Mouse (Mus musculus): ENCODE measurements around the gene Ctdsp2. TPM values are rescaled to one million over a fixed set of nuclear protein-coding genes. Genes with fewer than 3 reads are reported as not detected.

Ctdsp2 gene
- polyA plus RNA-seq, 1 experiment = 2.2 TPM

DNA sequence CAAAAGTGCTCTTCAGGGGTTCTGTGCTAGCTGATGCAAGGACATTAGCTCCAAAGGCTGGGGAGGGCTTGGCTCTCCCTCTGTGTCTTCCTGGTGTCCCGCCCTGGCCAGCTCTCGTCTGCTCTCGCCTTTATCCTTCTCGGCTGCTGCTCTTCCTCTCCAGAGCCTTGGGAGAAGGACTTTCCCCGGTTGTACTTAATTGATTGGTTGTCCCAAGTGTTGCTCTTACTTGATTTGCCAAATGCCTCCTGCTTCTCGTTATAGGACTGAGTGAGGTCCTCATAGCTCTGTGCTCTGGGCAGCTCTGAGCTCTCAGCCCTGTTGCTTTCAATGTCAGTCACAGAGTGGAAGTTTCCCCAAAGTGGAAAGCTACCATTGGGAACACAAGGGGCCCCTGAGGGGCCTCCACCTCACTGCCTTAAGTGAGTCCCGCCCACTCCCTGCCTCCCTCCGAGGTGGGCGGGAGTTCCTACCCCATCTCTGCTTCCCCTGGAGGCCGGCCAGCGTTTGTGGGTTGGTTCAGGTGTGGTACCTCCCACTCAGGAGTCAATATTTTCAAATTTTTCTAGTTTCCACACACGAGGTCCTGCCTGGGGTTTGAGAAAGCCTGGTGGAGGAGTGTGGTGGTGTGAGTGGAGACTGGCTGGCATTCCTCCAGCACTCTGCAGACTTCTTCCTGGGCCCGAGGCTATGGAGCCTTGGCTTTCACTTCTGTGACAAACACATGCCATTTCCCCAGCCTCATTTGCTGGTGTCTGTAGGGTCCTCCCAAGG lies 19.0 kb downstream of the Ctdsp2 start:
- peaks cover 3% of the 10 kb centered on the region; the same call in 1 of the 2 replicates for H3K4me1 ChIP-seq (ENCODE audit: control insufficient read depth)
- no peaks in the 10 kb centered on the region for H3K27me3 ChIP-seq (ENCODE audit: control insufficient read depth)
- TF ChIP-seq TAL1 (IDR thresholded peaks at IDR 0.05; ENCODE audit: low read length) (no peak), GATA1 (IDR thresholded peaks at IDR 0.05; ENCODE audit: low read length) (no peak)

DNA sequence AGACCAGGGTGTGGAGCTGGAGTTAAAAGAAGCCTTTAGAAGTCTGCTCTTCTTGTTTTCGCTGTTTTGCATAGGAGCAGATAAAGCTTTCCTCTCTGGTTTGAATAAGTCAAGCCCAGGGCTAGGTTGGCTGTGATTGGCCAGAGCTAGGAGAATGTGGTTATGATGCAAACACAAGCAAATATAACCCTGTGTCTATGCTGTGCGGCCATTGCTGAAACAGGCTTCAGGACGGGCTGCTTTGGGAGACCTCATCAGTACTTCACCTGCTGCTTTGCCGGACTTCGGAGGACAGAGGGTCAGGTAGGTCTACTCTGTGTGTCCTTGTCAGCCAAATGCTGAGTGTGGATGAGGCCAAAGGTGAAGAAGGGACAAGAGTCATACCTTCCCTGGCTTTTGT lies 22.0 kb downstream of the Ctdsp2 start, which contains the start of gene Avil:
Avil (plus strand) TSS at position 181 of the 400 bp plus-strand sequence.
- no peaks in the 10 kb centered on the region for H3K27me3 ChIP-seq (ENCODE audit: control insufficient read depth)
- no peaks in the 10 kb centered on the region for H3K9me3 ChIP-seq (ENCODE audit: control insufficient read depth, low read length)
- H3K4me1 ChIP-seq (ENCODE audit: control insufficient read depth) = peaks cover 3% of the 10 kb centered on the region; the same call in 1 of the 2 replicates
- H3K4me3 ChIP-seq (replicated peaks) = no peak within 1 kb of the TSS
- peaks cover 34% of the 10 kb centered on the region for H3K36me3 ChIP-seq (ENCODE audit: control insufficient read depth)
- TF ChIP-seq GATA1 (IDR thresholded peaks at IDR 0.05; ENCODE audit: low read length) = no peak
- no peak for TF ChIP-seq TAL1 (IDR thresholded peaks at IDR 0.05; ENCODE audit: low read length)

More for the DNA sequence above, 19.0 kb downstream of the Ctdsp2 start:
- no peak overlapping the region for H3K4me3 ChIP-seq (replicated peaks)
- H3K36me3 ChIP-seq (ENCODE audit: control insufficient read depth) = peaks cover 64% of the 10 kb centered on the region
- no peaks in the 10 kb centered on the region for H3K9me3 ChIP-seq (ENCODE audit: control insufficient read depth, low read length)

DNA sequence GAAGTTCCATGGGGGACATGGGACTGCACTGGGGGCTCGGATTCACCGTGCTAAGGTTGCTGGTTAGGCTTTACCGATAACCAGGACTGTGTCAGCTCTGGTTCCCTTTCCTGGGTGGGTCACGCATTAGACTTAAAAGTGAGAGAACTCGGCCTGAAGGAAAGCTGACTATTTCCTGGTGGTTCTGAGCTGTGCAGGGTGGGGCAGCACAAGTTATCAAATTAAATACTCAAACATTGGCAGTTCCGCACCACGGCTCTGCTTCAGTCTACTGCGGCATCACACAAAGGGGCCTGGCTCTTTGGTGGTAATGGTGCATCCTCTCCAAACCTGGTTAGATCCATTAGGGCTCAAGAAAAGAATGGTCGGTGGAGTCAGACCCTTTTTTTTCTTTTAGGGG lies 22.8 kb downstream of the Ctdsp2 start:
- Histone ChIP-seq H3K36me3 (ENCODE audit: control insufficient read depth) (peaks cover 26% of the 10 kb centered on the region), H3K4me1 (ENCODE audit: control insufficient read depth) (peaks cover 3% of the 10 kb centered on the region; the same call in 1 of the 2 replicates), H3K27me3 (ENCODE audit: control insufficient read depth) (no peaks in the 10 kb centered on the region), H3K9me3 (ENCODE audit: control insufficient read depth, low read length) (no peaks in the 10 kb centered on the region), H3K4me3 (replicated peaks) (no peak overlapping the region)
- TF ChIP-seq GATA1 (IDR thresholded peaks at IDR 0.05; ENCODE audit: low read length) (no peak), TAL1 (IDR thresholded peaks at IDR 0.05; ENCODE audit: low read length) (no peak)

DNA sequence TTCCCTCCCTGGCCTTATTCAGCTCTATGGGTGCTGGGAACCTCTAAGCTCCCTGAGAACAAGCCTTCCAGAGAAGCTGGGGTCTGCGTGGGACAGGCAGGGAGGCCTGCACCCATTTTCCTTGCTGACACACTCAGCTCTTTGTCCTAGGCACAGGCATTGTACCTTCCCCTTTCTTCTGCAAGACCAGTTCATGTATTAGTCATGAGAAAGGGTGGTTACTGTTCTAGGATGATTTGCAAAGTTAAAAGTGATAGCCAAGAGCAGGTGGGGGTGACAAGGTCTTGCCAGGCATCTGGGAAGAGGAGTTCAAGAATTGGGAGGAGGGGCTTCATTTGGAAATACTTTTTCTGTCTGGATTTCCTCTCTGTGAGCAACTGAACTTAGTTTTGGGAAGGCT lies 23.5 kb downstream of the Ctdsp2 start:
- H3K4me3 ChIP-seq (replicated peaks) = no peak overlapping the region
- TF ChIP-seq GATA1 (IDR thresholded peaks at IDR 0.05; ENCODE audit: low read length) (no peak), TAL1 (IDR thresholded peaks at IDR 0.05; ENCODE audit: low read length) (no peak)
- H3K4me1 ChIP-seq (ENCODE audit: control insufficient read depth) = peaks cover 3% of the 10 kb centered on the region; the same call in 1 of the 2 replicates

DNA sequence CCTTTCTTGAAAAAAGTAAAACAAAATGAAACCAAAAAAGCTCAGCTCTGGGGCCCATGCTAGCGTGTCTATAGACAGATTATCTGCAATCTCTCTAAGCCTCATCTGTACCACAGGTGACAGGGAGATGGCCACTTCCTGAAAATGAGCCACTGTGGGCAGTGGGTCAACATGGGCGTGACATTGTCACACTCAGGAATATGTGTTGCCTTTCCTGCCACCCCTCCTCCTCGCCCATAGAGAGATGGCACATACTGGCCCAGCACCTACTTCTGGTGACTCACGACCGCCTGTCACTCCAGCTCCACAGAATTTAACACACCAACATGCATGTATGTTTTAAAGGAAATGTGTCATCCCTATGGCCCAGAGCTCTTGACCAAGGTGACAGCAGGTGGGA lies 24.2 kb downstream of the Ctdsp2 start:
- Histone ChIP-seq H3K4me3 (replicated peaks) (no peak overlapping the region), H3K9me3 (ENCODE audit: control insufficient read depth, low read length) (no peaks in the 10 kb centered on the region), H3K27me3 (ENCODE audit: control insufficient read depth) (0 out of 2 replicates have a peak, but pooled peaks cover 2% of the 10 kb centered on the region), H3K36me3 (ENCODE audit: control insufficient read depth) (peaks cover 18% of the 10 kb centered on the region), H3K4me1 (ENCODE audit: control insufficient read depth) (no peaks in the 10 kb centered on the region)
- TF ChIP-seq GATA1 (IDR thresholded peaks at IDR 0.05; ENCODE audit: low read length) (no peak), TAL1 (IDR thresholded peaks at IDR 0.05; ENCODE audit: low read length) (no peak)

More for the DNA sequence above, 23.5 kb downstream of the Ctdsp2 start:
- Histone ChIP-seq H3K9me3 (ENCODE audit: control insufficient read depth, low read length) (no peaks in the 10 kb centered on the region), H3K27me3 (ENCODE audit: control insufficient read depth) (no peaks in the 10 kb centered on the region), H3K36me3 (ENCODE audit: control insufficient read depth) (peaks cover 25% of the 10 kb centered on the region)

DNA sequence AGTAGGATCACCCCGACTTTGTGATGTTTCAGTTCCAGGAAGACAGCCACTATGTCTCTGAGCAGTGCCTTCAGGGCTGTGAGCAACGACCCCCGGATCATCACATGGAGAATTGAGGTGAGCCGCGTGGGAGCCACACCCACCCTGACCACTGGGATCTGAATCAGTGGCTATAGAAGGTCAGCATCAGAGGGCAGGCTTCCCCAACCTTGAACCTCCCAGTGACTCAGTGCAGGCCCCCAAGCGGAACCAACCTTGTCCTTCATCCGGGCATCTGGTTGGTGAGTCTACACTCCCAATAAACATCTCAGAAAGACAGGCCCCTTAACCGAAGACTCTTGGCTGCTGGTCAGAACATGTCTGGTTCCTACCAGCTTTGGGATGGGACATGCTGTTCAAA lies 24.8 kb downstream of the Ctdsp2 start:
- Histone ChIP-seq H3K4me1 (ENCODE audit: control insufficient read depth) (no peaks in the 10 kb centered on the region), H3K4me3 (replicated peaks) (no peak overlapping the region), H3K36me3 (ENCODE audit: control insufficient read depth) (peaks cover 13% of the 10 kb centered on the region), H3K9me3 (ENCODE audit: control insufficient read depth, low read length) (no peaks in the 10 kb centered on the region), H3K27me3 (ENCODE audit: control insufficient read depth) (0 out of 2 replicates have a peak, but pooled peaks cover 2% of the 10 kb centered on the region)
- TF ChIP-seq GATA1 (IDR thresholded peaks at IDR 0.05; ENCODE audit: low read length) = no peak
- no peak for TF ChIP-seq TAL1 (IDR thresholded peaks at IDR 0.05; ENCODE audit: low read length)

DNA sequence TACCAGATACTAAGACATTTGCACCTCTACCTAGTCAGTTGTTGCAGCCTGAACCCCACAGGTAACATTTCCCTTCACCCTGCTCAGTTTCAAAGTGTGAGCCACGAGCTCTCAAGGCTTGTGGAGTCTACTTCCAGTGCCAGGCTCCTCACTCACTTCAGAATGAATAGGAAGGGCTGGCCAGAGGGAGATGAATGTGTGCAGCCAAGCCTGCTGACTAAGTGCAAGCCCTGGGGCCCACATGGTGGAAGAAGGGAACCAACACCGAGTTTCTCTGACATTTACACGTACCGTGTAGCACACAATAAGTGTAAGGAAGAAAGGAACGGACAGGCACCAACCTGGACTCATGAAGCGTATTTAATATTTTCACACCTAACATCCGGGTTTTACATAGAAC lies 25.3 kb downstream of the Ctdsp2 start:
- Histone ChIP-seq H3K9me3 (ENCODE audit: control insufficient read depth, low read length) (no peaks in the 10 kb centered on the region), H3K27me3 (ENCODE audit: control insufficient read depth) (0 out of 2 replicates have a peak, but pooled peaks cover 2% of the 10 kb centered on the region), H3K36me3 (ENCODE audit: control insufficient read depth) (peaks cover 8% of the 10 kb centered on the region), H3K4me1 (ENCODE audit: control insufficient read depth) (no peaks in the 10 kb centered on the region), H3K4me3 (replicated peaks) (no peak overlapping the region)
- TF ChIP-seq GATA1 (IDR thresholded peaks at IDR 0.05; ENCODE audit: low read length) (no peak), TAL1 (IDR thresholded peaks at IDR 0.05; ENCODE audit: low read length) (no peak)

DNA sequence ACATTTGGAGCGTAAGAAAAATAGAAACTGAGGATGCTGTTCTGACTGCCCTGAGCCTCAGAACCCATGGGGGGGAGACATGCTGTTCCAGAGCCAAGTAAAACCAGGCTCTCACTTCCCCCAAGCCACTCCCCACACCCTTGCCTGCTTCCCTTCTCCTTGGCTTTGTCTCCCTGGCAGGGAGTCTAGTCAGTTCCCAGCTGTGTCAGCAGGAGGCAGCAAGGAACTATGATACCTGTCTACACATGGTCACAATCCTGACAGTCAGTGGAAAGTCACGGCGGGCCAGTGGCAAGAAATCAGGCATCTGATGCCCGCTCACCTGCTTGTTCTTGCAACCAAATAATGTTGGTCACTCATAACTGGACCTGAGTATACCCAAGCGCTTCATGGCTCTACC lies 38.0 kb downstream of the Ctdsp2 start:
- TF ChIP-seq GATA1 (IDR thresholded peaks at IDR 0.05; ENCODE audit: low read length) (no peak), TAL1 (IDR thresholded peaks at IDR 0.05; ENCODE audit: low read length) (no peak)
- Histone ChIP-seq H3K27me3 (ENCODE audit: control insufficient read depth) (peaks cover 2% of the 10 kb centered on the region; the same call in 1 of the 2 replicates), H3K4me1 (ENCODE audit: control insufficient read depth) (no peaks in the 10 kb centered on the region)

DNA sequence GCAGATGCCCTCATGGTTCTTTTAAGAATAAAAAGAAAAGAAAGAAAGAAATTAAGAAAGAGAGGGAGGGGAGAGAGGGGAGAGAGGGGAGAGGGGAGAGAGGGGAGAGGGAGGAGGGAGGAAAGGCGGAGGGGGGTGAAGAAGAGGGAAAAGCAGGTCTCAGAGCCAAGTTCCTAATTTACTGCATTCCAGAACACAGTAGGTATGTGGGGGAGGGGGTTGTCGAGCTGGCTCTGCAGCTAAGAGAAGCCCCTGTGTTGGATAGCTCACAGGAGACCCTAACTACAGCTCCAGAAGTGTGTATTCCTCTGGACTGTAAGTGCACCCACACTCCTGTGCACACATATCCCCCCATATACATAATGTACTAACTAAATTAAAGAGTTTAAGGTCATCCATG lies 38.6 kb downstream of the Ctdsp2 start:
- Histone ChIP-seq H3K27me3 (ENCODE audit: control insufficient read depth) (peaks cover 2% of the 10 kb centered on the region; the same call in 1 of the 2 replicates), H3K36me3 (ENCODE audit: control insufficient read depth) (peaks cover 3% of the 10 kb centered on the region), H3K9me3 (ENCODE audit: control insufficient read depth, low read length) (no peaks in the 10 kb centered on the region), H3K4me1 (ENCODE audit: control insufficient read depth) (no peaks in the 10 kb centered on the region), H3K4me3 (replicated peaks) (no peak overlapping the region)
- TF ChIP-seq TAL1 (IDR thresholded peaks at IDR 0.05; ENCODE audit: low read length) (no peak), GATA1 (IDR thresholded peaks at IDR 0.05; ENCODE audit: low read length) (no peak)

More for the DNA sequence above, 38.0 kb downstream of the Ctdsp2 start:
- no peaks in the 10 kb centered on the region for H3K9me3 ChIP-seq (ENCODE audit: control insufficient read depth, low read length)
- H3K36me3 ChIP-seq (ENCODE audit: control insufficient read depth) = no peaks in the 10 kb centered on the region
- no peak overlapping the region for H3K4me3 ChIP-seq (replicated peaks)

All from erythroblast, embryonic 14.5 days (primary cell).